Mouse (Mus musculus): ENCODE results near the gene Rab5b. TPM values are rescaled to one million over a fixed set of nuclear protein-coding genes. Genes with fewer than 3 reads are reported as not detected.

The Rab5b gene
- total RNA-seq, 2 experiments from 2014 or later, result 131 to 136 TPM

DNA sequence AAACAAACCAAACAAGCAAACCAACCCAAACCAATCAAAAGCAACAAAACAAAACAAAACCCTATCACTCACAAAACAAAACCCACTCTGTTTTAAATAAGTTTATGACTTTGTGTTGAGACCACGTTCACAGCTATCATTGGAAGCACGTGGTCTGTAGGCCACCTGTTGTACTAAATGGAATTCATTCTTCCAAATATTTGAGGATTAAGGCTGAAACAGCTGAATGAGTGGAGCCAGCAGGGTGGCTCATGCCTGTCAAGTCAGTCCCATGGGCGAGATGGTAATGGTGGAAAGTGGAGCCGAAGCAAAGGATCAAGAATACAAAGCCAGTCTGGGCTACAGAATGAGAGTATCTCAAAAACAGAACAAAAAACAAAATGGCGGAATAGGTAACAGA lies 4.6 kb upstream of the Rab5b start:
- no peak for DNase-seq (ENCODE audit: low spot score in 2 of 2)

DNA sequence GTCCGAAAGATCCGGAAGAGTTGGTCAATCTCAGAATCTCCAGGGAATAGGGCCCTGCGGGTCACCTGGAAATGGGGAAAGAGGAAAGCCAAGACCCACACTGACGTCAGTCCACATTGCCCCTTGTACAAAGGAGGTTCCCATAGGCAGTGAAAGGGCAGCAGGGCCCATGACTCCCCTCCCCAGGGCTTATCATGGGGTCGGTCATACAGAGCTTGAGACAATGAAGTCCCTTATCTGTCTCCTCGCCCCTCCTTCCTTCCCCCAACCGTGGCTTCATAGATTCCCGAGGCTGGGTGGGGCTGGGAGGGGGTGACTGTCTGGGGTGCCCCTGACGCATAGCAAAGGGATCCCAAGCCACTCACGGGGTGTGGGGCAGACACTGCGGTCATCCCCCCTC lies 3.5 kb upstream of the Rab5b start:
- DNase-seq (ENCODE audit: low spot score in 2 of 2), result no peak

DNA sequence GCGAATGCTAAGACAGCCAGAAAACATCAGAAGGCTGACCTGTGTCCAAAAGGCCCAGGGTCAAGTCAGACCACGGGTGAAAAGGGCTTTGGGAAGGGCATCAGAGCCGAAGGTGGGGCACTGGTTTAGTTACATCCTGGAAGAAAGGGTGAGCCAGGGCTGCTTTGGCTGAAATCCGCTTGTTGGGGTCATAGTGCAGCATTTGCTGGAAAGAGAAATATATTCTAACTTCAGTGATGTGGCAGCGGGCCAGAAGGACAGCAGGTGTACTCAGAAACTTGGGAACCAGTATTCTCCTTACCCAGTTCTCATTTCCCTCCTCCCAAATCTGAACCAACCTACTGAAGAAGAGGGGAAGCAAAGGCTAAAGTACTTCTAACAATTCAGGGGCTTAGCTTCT lies 2.9 kb upstream of the Rab5b start:
- DNase-seq (ENCODE audit: low spot score in 2 of 2), result no peak

DNA sequence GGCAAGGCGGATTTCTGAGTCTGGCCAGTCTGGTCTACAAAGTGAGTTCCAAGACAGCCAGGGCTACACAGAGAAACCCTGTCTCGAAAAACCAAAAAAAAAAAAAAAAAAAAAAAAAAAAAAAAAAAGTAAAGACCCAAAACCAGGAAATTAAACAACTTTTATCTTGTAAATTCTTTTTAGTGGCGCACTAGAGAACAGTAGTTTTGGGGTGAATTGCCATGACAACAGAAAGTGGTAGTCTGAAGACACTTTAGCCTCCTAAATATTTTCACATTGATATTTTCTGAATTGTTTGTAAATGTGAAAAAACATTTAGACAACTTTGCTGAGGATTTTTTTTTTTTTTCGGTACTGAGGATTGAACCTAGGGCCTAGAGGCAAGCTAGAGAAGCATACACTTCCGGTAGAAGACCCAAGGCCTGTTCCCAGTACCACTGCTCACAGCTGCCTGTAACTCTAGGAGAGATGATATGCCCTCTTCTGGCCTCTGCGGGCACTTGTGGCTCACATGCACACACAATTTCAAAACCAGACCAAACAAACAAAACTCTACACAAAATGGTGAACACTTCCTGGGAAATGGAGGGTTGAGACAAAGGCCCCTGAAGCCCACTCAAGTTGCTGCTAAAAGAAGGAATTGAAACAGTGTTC lies 1.1 kb upstream of the Rab5b start:
- no peak for DNase-seq (ENCODE audit: low spot score in 2 of 2)

DNA sequence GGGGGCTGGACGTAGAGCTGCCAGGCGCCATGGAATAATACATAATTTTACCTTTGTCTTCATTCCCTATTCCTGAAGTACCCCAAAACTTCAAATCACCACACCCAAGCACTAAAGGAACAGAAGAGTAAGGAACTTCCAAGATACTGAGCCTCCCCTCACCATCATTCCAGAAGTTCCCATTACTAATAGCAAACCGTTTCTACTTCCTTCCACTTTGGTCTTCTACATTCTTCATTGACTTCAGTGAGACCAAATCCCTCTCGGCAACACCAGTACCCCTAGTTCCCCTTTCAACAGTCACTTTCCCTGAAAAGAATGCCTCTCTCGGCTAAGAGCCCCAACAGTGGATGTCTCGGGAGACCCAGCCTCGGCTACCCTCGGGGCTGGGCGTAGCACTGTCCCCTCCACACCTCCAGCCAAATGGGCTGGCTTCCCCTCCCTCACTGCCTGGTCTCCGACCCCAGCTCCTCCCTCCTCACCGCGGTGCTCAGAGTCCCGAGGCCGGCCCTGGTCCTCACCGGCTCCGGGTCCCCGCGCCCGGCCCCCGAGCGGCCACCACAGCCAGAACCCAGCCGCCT lies 563 bp downstream of the Rab5b start:
- DNase-seq (ENCODE audit: low spot score in 2 of 2), result no peak

DNA sequence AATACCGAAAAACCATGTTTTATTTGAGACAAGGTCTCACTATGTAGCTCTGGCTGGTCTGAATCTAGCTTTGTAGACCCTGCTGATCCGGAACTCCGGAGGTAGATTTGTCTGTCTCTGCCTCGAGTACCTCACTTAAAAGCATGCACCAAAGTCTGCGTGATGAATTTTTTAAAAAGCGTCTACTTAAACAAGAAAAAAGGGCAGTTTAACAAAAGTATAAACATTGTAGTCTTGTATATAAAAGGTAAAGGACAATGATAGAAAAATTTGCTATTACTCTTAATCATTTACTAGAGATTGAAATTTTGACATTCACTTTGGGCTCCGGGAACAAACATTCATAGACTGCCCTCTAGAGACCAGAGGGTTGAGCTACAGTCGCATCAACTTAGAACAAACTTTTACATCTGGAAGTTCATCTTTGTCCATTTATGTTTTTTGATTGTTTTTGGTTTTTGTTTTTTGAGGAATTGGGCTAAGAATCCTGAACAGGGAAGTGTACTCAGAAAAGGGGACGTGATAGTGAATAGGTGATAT lies 21.5 kb downstream of the Rab5b start:
- no peak for DNase-seq (ENCODE audit: low spot score in 2 of 2)

DNA sequence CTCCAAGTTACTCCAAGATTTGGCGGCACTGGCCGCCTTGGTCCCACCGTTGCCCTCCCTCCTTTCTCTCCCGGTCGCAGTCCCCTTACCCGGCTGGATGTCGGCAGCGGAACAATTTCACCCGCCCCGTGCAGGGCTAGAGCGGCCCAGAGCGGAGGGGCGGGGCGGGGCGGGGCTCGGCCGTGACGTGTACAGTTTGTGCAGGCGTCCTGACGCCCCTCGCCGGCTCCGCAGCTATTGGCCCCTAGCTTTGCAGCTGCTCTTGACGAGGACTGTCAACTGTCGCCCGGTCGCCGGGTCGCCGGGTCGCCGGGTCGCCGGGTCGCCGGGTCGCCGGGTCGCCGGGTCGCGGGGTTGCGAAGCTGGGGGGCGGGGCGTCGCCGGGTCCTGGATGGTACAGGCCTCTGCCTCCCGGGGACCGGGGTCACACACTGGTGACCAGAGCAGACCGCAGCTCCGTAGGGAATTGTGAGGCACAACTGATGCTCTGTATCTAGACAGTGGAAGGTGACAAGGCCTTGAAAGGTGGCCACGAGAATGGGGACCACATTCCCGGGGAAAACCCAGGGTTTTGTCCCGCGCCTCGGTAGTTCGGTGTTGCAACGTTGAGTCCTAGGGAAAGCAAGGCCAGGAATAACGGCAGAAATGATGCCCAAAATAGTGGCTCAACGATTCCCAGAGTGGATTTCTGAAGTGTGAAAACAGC lies 22.1 kb downstream of the Rab5b start, which contains the start of gene Suox:
TSS of gene Suox (minus strand) at position 311 of the 706 bp plus-strand sequence.
- DNase-seq (ENCODE audit: low spot score in 2 of 2), result peak; percentile 73 to 79

DNA sequence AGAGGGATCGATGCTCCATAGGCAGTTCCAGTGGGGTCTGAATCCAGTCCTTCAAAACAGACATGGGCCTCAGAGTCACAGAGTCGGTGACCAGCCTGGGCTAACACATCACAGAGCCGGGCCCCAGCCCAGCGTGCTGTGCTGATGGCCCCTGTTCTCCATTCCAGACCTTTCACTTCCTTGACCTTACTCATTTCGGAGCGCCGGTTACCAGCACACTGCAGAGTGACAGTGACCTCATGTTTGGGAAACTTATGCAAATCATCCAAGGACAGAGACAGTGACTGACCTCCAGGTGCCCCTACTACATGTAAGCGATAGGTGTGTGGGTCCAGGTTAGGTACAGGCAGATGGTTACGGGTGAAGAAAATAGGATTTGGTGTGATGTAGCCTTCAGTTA lies 24.9 kb downstream of the Rab5b start:
- no peak for DNase-seq (ENCODE audit: low spot score in 2 of 2)

DNA sequence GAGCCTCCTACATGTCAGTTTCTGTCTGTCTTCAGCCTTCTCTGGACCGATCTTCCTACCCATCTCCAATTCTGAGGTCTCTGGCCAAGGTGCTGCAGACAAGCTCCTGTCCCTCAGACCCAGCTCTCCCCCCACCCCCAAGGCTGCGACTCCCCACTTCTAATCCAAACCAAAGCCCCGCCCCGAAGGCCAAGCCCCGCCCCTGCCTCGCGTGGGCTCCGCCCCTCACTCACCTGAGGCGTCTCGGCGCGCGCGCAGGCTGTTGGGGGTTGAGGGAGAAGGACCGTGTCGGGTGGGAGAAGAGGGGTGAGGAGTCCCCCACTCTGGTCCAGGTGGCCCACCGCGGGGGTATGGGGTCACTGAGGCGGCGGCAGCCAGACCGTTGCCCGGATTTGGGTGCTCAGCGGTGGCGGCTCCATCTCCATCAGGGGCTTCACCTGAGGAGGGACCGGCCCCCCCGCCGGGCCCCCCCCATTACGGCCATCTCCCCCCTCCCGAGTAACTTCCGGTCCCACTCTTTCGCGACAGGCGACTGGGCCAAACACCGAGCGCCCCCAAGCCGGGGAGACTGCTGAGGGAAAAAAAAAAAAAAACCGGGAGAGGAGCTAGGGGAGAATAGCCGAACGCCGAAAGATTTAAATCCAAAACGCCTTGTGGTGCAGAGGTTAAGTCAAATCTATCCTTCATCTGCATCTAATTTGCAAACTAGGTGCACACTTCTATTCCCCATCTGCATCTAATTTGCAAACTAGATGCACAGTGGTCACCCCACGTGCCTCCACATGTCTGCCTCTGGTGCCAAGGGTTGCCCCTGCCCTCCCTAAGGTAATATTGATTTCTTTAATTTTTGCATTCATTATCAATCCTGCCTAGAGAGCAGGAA lies 27.0 kb downstream of the Rab5b start:
- peak; percentile 71 to 76 for DNase-seq (ENCODE audit: low spot score in 2 of 2)

DNA sequence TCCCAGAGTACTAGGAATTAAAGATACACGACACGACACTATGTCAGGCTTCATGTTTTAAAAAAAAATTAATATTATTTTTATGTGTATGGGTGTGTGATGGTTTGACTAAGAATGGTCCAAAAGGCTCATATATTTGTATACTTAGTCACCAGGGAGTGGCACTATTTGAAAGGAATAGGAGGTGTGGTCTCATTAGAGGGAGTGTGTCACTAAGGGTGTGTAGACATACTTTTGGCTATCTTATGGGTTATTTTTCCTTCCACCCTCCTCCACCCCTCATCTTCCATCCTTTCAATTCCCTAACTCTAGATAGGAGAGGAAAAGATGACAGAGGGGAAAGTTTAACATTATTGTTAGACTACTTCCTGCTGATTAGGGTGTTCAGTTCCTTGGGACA lies 30.3 kb downstream of the Rab5b start:
- no peak for DNase-seq (ENCODE audit: low spot score in 2 of 2)

DNA sequence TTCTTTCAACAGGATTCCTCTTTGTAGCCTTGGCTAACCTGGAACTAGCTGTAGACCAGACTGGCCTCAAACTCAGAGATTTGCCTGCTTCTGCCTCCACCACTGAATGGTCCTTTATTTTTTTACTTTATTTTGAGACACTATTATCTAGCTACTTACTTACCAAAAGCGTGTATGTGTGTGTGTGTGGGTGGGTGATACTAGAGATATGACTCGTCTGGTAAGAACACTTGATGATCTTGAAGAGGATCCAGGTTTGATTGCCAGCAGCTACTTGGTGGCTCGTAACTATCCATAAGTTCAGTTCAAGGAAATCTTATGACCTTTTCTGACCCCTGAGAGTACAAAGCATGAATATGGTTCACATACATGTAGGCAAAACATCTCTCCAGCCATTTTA lies 30.8 kb downstream of the Rab5b start:
- no peak for DNase-seq (ENCODE audit: low spot score in 2 of 2)

DNA sequence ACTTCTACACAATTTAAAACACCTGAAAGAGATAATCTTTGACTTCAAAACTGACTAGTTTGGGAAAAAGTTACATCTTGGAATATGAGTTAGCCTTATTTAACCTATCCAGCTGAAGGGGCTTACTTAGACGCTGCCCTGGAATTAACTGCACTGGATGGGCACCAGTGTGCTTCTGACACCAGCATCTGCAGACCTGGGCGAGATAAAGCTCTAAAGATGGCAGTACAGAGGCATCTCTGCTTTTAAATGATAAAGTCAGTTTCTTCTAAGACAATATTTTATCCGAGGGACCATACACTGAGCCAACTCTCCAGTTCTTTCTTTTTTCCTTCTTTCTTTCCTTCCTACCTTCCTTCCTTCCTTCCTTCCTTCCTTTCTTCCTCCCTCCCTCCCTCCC lies 31.3 kb downstream of the Rab5b start:
- no peak for DNase-seq (ENCODE audit: low spot score in 2 of 2)

DNA sequence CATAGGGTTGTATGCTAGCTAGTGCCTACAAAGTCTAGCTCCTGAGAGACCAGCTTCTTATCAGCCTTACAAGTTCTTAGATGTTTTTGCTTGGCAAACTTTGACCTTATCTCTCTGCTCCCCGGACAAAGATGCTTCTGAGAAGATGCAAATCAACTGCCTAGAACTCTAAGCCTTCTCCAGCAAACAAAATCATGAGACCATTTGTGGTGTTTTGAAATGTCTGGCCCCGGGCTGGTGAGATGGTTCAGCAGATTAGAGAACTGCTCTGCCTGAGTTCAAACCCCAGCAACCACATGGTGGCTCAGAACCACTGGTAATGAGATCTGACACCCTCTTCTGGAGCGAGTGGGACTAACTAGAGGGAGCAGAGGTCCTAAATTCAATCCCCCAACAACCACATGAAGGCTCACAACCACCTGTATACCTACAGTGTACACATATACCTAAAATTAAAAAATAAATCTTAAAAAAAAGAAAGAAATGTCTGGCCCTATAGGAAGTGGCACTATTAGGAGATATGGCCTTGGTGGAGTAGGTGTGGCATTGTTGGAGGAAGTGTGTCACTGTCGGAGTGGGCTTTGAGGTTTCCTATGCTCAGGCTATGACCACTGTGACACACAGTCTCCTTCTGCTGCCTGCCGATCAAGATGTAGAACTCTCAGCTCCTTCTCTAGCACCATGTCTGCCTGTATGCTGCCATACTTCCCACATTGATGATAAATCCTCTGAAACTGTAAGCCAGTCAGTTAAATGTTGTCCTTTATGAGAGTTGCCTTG lies 32.4 kb downstream of the Rab5b start:
- no peak for DNase-seq (ENCODE audit: low spot score in 2 of 2)

DNA sequence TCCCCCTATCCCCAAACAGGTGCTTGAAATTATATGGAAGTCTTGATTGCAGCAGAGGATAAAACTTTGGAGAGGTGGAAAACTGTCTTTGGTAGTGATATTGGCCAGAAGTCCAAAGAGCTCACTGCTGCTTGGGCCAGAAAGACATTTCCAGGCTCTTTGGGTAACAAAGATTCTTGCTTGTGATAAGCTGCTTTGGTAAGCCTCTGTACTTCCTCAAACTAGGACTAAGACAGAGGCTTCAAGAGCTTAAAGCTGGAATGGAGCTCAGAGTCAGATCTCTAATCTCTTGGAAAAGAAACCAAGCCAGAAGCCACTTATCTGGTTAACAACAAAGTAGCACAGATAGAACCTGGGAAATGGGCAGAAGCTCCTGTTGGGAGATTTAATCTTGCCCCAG lies 33.6 kb downstream of the Rab5b start:
- no peak for DNase-seq (ENCODE audit: low spot score in 2 of 2)

DNA sequence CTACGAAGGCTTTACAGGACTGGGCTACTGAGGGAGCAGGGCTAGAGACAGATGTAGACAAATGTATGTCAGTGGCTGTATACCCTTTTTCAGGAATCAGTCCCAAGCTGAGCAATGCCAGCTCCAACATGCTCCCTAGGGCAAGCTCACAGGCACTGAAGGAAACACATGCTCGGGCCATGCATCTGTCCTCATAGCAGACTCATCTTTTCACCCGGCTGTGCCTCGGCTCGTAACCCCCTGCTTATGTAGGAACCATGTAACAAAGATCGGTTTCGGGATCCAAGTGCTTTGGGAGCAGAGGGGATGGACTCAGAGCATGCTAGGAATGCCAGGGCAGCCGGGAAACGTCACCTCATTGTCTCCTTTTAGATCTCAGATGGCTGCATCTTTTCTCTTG lies 36.6 kb downstream of the Rab5b start:
- DNase-seq (ENCODE audit: low spot score in 2 of 2), result no peak

DNA sequence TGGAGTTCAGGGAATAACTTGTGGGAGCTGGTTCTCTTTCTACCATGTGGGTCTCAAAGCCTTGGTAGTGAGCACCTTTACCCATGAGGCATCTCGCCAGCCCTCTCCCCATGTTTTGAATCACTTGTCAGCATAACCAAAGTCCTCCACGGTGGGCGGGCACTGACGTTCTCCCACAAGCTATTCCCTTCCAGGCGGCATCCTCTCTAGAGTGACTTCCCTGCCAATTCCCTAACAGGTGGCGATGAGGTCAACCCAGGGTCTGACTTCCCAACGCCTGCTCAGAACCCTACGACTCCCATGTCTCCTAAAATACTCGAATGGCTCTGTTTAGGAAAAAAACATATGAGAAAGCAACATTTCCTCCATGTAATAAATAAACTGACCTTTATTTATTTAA lies 38.2 kb downstream of the Rab5b start:
- DNase-seq (ENCODE audit: low spot score in 2 of 2), result no peak

DNA sequence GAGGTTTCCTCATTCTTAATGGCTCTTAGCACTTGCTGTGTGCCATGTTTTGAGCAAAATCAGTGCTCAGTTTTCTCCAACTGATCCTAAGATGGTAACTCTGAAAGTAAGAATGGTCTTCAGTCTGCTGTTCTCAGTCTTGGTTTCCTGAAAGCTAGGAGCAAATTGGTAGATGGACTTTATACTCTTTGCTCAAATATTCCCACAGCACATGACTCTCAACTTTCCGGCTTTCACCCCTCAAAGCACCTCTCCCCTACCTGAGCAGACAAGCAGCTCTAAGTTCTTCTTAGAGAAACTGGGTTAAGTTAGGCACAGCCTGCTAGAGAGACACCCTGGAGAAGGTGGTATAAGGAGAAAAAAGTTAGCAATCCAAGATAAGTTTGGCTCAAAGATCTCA lies 39.3 kb downstream of the Rab5b start:
- no peak for DNase-seq (ENCODE audit: low spot score in 2 of 2)

DNA sequence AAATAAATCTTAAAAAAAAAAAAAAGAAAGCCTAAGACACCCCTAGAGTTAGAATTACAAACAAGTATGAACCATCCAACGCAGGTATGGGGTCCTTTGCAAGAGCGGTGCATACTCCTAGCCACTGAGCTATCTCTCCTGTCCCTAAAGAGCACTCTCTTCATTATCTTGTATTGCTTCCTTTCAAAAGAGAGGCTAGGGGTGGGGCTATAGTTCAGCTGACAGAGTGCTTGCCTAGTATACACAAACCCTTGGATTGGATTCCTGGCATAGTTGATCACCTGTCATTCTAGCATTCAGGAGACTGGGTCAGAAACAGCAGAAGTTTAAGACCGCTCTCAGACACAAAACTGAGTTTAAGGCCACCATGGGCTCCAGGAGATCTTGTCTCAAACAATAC lies 40.8 kb downstream of the Rab5b start:
- DNase-seq (ENCODE audit: low spot score in 2 of 2), result no peak

DNA sequence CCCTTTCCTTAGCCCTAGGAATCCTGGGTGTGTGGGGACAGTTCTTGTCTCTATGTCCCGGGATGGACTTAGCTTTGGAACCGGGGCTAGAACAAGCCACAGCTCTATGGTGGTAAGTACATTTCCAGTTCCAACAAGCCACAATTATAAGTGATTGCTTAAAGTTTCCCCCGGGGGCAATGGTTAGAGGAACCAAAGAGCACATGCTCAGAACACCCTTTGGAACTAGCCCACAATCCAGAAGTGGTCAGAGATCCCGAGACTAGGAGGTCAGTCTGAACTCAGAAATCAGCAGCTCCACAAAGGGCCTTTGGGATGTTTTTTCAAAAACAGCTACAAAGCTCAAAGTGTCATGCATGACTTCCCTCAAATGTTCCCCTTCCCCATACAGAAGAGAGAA lies 42.2 kb downstream of the Rab5b start:
- no peak for DNase-seq (ENCODE audit: low spot score in 2 of 2)

Data from left cerebral cortex, adult 18-20 months (tissue).